Mouse (Mus musculus) megakaryocyte-erythroid progenitor cell, adult 5-6 weeks (primary cell): ENCODE results near the gene Gm48552. TPM values are rescaled to one million over a fixed set of nuclear protein-coding genes. Genes with fewer than 3 reads are reported as not detected.

Experiments used
- ATAC-seq: replicated peaks from 2 replicates; pipeline ENCODE4 v1.8.0; 2016; ENCODE audit warnings: mild to moderate bottlenecking, inconsistent platforms; ENCODE audit not compliant: severe bottlenecking, poor library complexity, low FRiP score, low TSS enrichment
- total RNA-seq, 2 experiments: library from RNA; stranded (forward) in 1 of 2; stranded (reverse) in 1 of 2; fragments of 200-1000, 215-1000 nt in 1 of 2; fragments of >200 nt in 1 of 2; fragmentation: Nextera tagmentation in 1 of 2; gene quantifications; 2 replicates each; pipeline ENCODE4 v1.2.3; 2014 to 2017

Gm48552 gene
- total RNA-seq (2014; fragmentation: Nextera tagmentation) (4.0 TPM in 1 of 2 replicates, not detected in the other), total RNA-seq (2017) (not detected in 2 replicates)

- no peak for ATAC-seq
Observed at GRCm38 (mm10) chr10:81388505-81389055, at the start of gene Gm48552. Gene Gm48552, plus strand, starts transcription at chr10:81389005.

GRCm38 (mm10) chr10:81340551-81341332 is 48.1 kb upstream of the Gm48552 start:
- 0 out of 2 replicates have a peak, but pooled peaks have one; percentile 14 for ATAC-seq

- ATAC-seq, result 0 out of 2 replicates have a peak, but pooled peaks have one; percentile 16
Observed at GRCm38 (mm10) chr10:81341333-81341949, 47.4 kb upstream of the Gm48552 start.

GRCm38 (mm10) chr10:81342686-81343505 is 45.9 kb upstream of the Gm48552 start, which contains the start of gene Gipc3:
Gene Gipc3, minus strand, starts transcription at chr10:81343266.
- ATAC-seq, result no peak

GRCm38 (mm10) chr10:81344421-81345161 is 44.2 kb upstream of the Gm48552 start:
- no peak for ATAC-seq

GRCm38 (mm10) chr10:81345162-81345534 is 43.7 kb upstream of the Gm48552 start:
- ATAC-seq, result no peak

- ATAC-seq, result peak; percentile 60
Observed at GRCm38 (mm10) chr10:81346453-81347067, 42.2 kb upstream of the Gm48552 start.

GRCm38 (mm10) chr10:81349146-81349545 is 39.7 kb upstream of the Gm48552 start:
- peak; percentile 39 for ATAC-seq

- no peak for ATAC-seq
Observed at GRCm38 (mm10) chr10:81349961-81350350, 38.8 kb upstream of the Gm48552 start.

GRCm38 (mm10) chr10:81350351-81351063 is 38.3 kb upstream of the Gm48552 start, which contains the start of gene Hmg20b:
Gene Hmg20b, minus strand, starts transcription at chr10:81350480.
- peak; percentile 83 for ATAC-seq

- ATAC-seq, result peak; percentile 19
Observed at GRCm38 (mm10) chr10:81351678-81352291, 37.0 kb upstream of the Gm48552 start.

GRCm38 (mm10) chr10:81354738-81355477 is 33.9 kb upstream of the Gm48552 start:
- no peak for ATAC-seq

- ATAC-seq, result no peak
Observed at GRCm38 (mm10) chr10:81355533-81355932, 33.3 kb upstream of the Gm48552 start.

- no peak for ATAC-seq
Observed at GRCm38 (mm10) chr10:81356352-81356990, 32.3 kb upstream of the Gm48552 start.

GRCm38 (mm10) chr10:81356991-81357844 is 31.6 kb upstream of the Gm48552 start, which contains the start of gene Mfsd12:
Gene Mfsd12, plus strand, starts transcription at chr10:81357491.
- ATAC-seq, result peak; percentile 74
